Mouse (Mus musculus) embryonic facial prominence, embryonic 11.5 days (tissue): ENCODE results near the gene Pitpnm3. TPM values are rescaled to one million over a fixed set of nuclear protein-coding genes. Genes with fewer than 3 reads are reported as not detected.

Source experiments
- ATAC-seq: fragments of 200-750 bp; cut with Nextera tagmentation; replicated peaks from 2 replicates; pipeline ENCODE4 v1.8.0; 2017; ENCODE audit warnings: low read depth; ENCODE audit not compliant: insufficient number of reproducible peaks, low FRiP score, low TSS enrichment
- DNase-seq: peaks from one replicate; pipeline ENCODE4 v3.0.0-alpha.2; 2015; ENCODE audit warnings: low spot score
- H3K27ac ChIP-seq: fragments of 300-500 bp; sonication (generic); replicated peaks from 2 replicates; pipeline ENCODE4 v1.5.1; 2014; ENCODE audit warnings: mild to moderate bottlenecking, low read depth, low read length, control low read depth
- H3K27me3 ChIP-seq: fragments of 300-500 bp; sonication (generic); 2 replicates; pipeline ENCODE4 v1.6.1; 2014; ENCODE audit warnings: mild to moderate bottlenecking, low read length, moderate library complexity, mixed read lengths; ENCODE audit not compliant: control insufficient read depth, insufficient read depth
- H3K36me3 ChIP-seq: fragments of 300-500 bp; sonication (generic); replicated peaks from 2 replicates; pipeline ENCODE4 v1.6.1; 2014; ENCODE audit warnings: low read depth, mild to moderate bottlenecking, low read length, moderate library complexity, mixed read lengths; ENCODE audit not compliant: control insufficient read depth, insufficient read depth
- H3K4me1 ChIP-seq: fragments of 300-500 bp; sonication (generic); 2 replicates; pipeline ENCODE4 v1.6.1; 2014; ENCODE audit warnings: low read length, mixed read lengths; ENCODE audit not compliant: control insufficient read depth, insufficient read depth
- H3K4me2 ChIP-seq: fragments of 300-500 bp; sonication (generic); 2 replicates; pipeline ENCODE4 v1.6.1; 2014; ENCODE audit warnings: low read depth, mild to moderate bottlenecking, control low read depth, low read length, moderate library complexity
- H3K4me3 ChIP-seq: fragments of 300-500 bp; sonication (generic); 2 replicates; pipeline ENCODE4 v1.5.1; 2014; ENCODE audit warnings: low read depth, low read length, control low read depth
- H3K9ac ChIP-seq: fragments of 300-500 bp; sonication (generic); replicated peaks from 2 replicates; pipeline ENCODE4 v1.6.1; 2014; ENCODE audit warnings: mild to moderate bottlenecking, control low read depth, low read length
- H3K9me3 ChIP-seq: fragments of 300-500 bp; sonication (generic); replicated peaks from 2 replicates; pipeline ENCODE4 v1.6.1; 2016; ENCODE audit warnings: mild to moderate bottlenecking, low read length, inconsistent platforms, mixed read lengths; ENCODE audit not compliant: control insufficient read depth
- WGBS: fragments of 180-500 bp; shearing (Covaris S2); extraction: QIAGEN DNeasy Blood & Tissue Kit; methylation state at CpG from one replicate; pipeline ENCODE4 v1.1.7; 2014; 5-methylcytosine and 5-hydroxymethylcytosine counted together
- polyA plus RNA-seq: library from polyadenylated mRNA; unstranded; fragments of >200 nt; fragmentation: Nextera tagmentation; extraction: Ambion mirVana; gene quantifications from 2 replicates; pipeline ENCODE4 v1.2.1, GENCODE M21; 2014

Gene Pitpnm3
- polyA plus RNA-seq, 1 experiment from 2014 or later = 0.34 TPM

DNA sequence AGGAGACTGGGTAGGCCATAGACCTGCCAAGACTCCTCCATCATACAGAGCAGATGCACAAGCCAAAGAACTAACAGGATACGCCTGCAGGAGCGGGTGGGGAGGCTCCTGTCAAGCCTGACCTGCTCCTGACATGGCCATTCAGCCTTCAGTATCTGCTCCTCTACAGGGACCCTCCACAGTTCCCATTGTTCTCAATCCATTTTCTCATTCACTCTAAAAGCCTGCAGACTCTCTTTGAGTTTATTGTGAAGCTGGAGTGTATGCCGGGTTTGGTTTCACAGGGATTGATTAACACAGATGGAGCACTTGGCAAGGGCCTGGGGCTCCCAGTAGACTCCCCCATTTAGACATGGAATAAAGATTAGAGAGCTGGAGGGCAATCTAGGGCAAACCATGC, 12.3 kb upstream of the Pitpnm3 start:
- Histone ChIP-seq H3K27ac (no peak overlapping the region), H3K4me1 (no peaks in the 10 kb centered on the region), H3K4me2 (no peak overlapping the region), H3K36me3 (no peaks in the 10 kb centered on the region), H3K9me3 (no peaks in the 10 kb centered on the region), H3K4me3 (no peak overlapping the region), H3K27me3 (no peaks in the 10 kb centered on the region), H3K9ac (no peak overlapping the region)
- peak; percentile 66; the same call in 1 of the 2 replicates for ATAC-seq
- no peak for DNase-seq
- 46% methylated on average over 3 of the region's 3 CpGs for WGBS

DNA sequence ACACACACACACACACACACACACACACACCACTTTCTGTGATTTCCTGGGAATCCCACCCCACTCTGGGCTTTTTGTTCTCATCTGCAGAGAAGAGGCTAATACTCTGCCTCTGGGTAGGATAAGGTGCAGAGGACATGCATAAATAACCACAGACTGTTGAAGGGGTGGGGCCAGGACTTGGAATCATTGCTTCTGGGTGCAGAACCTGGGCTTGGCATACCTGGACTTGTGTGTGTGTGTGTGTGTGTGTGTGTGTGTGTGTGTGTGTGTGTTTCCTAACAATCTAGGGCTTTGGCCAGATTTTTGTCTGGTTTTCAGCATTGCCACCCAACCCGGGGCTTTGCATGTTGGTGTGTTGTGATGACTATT, 10.3 kb upstream of the Pitpnm3 start:
- Histone ChIP-seq H3K27me3 (no peaks in the 10 kb centered on the region), H3K4me1 (no peaks in the 10 kb centered on the region), H3K9ac (no peak overlapping the region), H3K27ac (no peak overlapping the region), H3K9me3 (no peaks in the 10 kb centered on the region), H3K4me2 (no peak overlapping the region), H3K36me3 (no peaks in the 10 kb centered on the region), H3K4me3 (no peak overlapping the region)
- 81% methylated on average over 1 of the region's 1 CpGs for WGBS
- DNase-seq (no peak), ATAC-seq (no peak)

DNA sequence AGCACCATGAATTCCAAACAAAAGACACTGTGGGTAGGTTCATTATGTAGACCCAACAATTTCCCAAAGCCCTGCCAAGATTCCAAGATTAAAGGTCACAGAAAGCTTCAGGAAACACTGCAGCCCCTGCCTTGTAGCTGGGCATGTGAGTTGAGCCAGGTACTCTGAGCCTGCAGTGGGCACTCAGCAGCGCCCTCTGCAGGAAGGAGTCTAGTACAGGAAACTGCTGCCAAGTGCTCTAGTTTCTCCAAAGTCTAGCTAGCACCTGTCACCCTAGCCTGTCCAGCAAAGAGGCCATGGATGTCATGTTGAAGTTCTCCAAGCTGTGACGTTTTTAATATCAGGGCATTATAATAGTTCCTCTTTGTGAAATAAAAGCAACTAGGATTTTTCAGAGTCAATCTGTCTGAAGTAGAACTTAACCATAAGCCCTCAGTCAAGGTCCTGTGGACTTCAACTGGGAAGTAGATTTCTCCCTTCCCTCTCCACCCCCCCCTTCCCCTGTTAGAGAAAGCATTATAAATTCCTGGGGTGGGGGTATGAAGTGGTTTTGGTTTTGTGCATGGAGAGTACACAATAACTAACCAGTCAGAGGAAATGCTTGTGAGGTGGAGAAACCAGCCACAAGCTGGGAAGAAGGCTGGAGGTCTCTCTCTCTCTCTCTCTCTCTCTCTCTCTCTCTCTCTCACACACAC, 9.8 kb upstream of the Pitpnm3 start:
- WGBS = 11% methylated on average over 2 of the region's 2 CpGs
- Histone ChIP-seq H3K9me3 (no peaks in the 10 kb centered on the region), H3K36me3 (no peaks in the 10 kb centered on the region), H3K27ac (no peak overlapping the region), H3K27me3 (no peaks in the 10 kb centered on the region), H3K4me1 (no peaks in the 10 kb centered on the region), H3K4me2 (no peak overlapping the region), H3K9ac (no peak overlapping the region), H3K4me3 (no peak overlapping the region)
- DNase-seq (peak; percentile 41), ATAC-seq (no peak)

DNA sequence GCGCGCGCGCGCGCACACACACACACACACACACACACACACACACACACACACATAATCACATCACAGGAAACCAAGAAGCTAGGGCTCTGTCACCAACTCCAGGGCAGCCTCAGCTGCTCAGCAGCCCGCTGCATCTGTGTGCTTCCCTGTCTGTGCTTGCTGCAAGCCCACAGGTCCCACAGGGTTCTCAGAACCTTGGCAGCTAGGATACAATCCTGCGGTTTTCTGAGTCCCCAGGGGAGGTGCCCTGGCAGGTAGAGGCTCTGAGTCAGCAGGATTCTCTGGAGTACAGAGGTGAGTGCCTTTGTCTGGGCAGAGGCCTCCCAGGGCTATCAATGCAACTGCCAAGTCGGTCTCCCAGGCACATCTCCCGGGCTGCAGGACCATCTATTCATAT, 7.3 kb upstream of the Pitpnm3 start:
- ATAC-seq = no peak
- no peak overlapping the region for H3K9ac ChIP-seq
- H3K4me2 ChIP-seq = no peak overlapping the region

DNA sequence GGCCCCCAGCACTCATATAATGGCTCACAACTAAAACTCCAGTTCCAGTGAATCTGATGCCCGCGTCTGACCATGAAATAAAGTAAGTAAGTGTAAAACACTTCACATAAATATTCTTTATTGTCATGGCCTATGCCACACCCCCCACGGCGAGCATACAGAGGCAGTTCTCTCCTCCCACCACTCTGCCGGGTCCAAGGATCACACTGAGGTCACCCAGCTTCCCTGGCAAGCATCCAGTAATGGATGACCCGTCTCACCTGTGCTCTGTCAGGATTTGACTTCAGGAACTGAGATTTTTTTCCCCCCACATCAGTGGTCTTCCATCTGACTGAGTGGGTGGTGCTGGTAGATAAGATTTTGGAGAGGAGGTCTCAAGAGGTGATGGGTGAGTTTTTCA, 4.6 kb upstream of the Pitpnm3 start:
- Histone ChIP-seq H3K36me3 (no peaks in the 10 kb centered on the region), H3K27ac (no peak overlapping the region), H3K4me1 (no peaks in the 10 kb centered on the region), H3K4me2 (no peak overlapping the region), H3K4me3 (no peak overlapping the region), H3K9ac (no peak overlapping the region), H3K27me3 (peaks cover 20% of the 10 kb centered on the region), H3K9me3 (no peaks in the 10 kb centered on the region)
- DNase-seq (no peak), ATAC-seq (no peak)
- 65% methylated on average over 6 of the region's 6 CpGs for WGBS

More for the DNA sequence above, 7.3 kb upstream of the Pitpnm3 start:
- Histone ChIP-seq H3K36me3 (no peaks in the 10 kb centered on the region), H3K4me1 (no peaks in the 10 kb centered on the region), H3K9me3 (no peaks in the 10 kb centered on the region), H3K27ac (no peak overlapping the region), H3K27me3 (no peaks in the 10 kb centered on the region), H3K4me3 (no peak overlapping the region)
- WGBS = 39% methylated on average over 10 of the region's 10 CpGs
- no peak for DNase-seq

DNA sequence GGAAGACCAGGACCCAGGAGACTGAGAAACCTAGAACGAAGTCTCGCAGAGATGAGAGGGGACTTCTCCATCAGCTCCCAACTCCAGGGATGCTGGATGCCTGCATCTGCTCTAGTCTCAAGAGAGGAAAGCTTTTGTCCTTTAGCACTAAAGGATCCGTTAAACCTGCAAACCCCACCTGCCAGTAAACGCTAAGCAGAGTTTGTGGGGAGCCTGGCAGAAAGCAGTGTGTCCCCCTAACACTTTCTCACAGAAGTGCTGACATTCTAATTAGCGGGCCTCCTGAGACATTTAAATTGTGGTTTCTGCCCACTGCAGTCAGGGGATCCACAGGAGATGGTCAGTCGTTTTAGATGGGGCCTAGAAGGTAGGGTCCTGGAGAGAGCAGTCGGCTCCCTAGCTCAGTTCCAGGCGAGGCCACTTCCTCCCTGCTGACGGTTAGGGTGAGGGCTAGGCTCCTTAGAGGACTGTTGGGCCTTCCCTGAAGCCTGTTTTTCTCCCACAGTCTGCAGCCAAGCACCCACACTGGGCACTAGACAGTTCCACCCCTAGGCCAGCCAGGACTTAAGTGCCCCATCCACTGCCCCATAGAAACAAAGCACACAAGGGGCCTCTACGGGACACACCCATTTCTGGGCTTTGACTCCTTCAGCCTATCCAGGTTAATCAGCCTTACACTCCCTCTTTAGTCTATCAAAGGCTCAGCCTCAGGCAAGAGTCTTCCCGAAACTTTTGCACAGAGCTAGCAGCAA, 829 bp upstream of the Pitpnm3 start:
- H3K36me3 ChIP-seq = no peaks in the 10 kb centered on the region
- DNase-seq (no peak), ATAC-seq (no peak)
- H3K9me3 ChIP-seq = no peaks in the 10 kb centered on the region
- H3K4me1 ChIP-seq = no peaks in the 10 kb centered on the region
- H3K9ac ChIP-seq = peak overlapping the region; percentile 60
- peaks cover 33% of the 10 kb centered on the region for H3K27me3 ChIP-seq
- no peak overlapping the region for H3K27ac ChIP-seq
- WGBS = 17% methylated on average over 11 of the region's 11 CpGs
- H3K4me2 ChIP-seq = peak overlapping the region; percentile 99
- H3K4me3 ChIP-seq = peak overlapping the region; percentile 66

DNA sequence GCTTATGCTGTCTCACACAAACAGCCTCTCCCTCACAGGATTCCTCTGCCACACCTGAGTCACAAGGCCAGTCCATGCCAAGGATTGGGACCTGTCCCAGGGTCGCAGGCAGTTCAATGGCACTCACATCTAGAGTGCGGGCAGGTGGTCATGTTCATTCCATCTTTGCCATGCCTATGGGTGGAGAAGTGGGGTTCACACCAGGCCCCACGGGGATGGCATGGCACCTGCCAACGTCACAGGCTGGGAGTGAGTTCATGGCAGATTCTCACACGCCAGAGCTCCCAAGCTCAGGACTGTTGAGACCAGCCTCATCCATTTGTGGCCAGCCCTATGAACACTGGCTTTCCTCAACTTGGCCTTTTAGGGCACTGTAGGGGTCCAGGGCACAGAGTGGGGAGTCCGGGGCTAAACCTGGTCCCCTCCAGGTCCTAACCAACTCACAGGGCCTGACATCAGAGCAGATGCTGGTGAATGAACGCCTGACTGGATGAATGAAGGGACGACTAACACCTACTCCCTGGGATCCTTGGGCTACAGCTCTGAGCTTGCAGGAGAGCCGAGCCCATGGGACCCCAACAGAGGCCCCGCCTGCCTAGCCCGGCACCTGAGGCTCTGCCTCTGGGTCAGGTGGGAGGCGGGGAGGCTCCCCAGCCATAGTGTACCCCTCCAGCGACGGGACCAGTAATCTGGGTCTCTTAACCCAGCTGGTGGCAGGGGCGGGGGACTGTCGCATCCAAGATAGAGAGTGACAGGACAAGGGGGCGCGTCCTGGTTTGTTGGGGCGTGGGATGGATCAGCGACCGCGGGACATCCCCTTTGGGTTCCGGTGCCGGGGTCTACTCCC, 819 bp downstream of the Pitpnm3 start:
- Histone ChIP-seq H3K36me3 (no peaks in the 10 kb centered on the region), H3K9me3 (no peaks in the 10 kb centered on the region), H3K9ac (no peak overlapping the region), H3K4me2 (peak overlapping the region; percentile 99), H3K27ac (no peak overlapping the region), H3K4me1 (no peaks in the 10 kb centered on the region), H3K27me3 (peaks cover 33% of the 10 kb centered on the region), H3K4me3 (peak overlapping the region; percentile 66)
- WGBS = 14% methylated on average over 24 of the region's 24 CpGs
- DNase-seq (no peak), ATAC-seq (0 out of 2 replicates have a peak, but pooled peaks have one; percentile 19)
